Mouse (Mus musculus): Measurements from ENCODE around the gene Aqp6. TPM values are rescaled to one million over a fixed set of nuclear protein-coding genes. Genes with fewer than 3 reads are reported as not detected.

The Aqp6 gene
- total RNA-seq (2017): not detected in 2 replicates

- no peak for ATAC-seq (replicated peaks; ENCODE audit: low read depth, poor library complexity, severe bottlenecking)
Observed at GRCm38 (mm10) chr15:99600986-99601822, at the start of gene Aqp6. Gene Aqp6, plus strand, starts transcription at chr15:99601400.

DNA sequence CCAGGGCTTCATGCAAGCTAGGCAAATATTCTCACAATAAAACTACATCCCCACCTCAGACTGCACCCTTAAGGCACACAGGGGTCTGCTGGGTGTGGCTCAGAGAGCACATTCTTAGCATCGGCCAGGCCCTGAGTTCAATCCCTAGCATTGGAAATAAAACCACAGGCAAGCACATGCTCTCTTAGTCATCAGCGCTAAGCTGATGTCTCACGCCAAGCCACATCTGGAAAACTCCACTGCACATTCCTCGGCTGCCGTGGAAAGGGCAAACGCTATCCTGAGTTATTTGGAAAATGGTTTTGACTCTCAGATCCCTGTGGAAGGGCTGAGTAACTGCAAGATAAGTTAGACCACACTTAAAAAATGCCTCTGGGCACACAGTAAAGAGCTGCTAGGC is 47.4 kb upstream of the Aqp6 start:
- no peak for ATAC-seq (replicated peaks; ENCODE audit: low read depth, poor library complexity, severe bottlenecking)

DNA sequence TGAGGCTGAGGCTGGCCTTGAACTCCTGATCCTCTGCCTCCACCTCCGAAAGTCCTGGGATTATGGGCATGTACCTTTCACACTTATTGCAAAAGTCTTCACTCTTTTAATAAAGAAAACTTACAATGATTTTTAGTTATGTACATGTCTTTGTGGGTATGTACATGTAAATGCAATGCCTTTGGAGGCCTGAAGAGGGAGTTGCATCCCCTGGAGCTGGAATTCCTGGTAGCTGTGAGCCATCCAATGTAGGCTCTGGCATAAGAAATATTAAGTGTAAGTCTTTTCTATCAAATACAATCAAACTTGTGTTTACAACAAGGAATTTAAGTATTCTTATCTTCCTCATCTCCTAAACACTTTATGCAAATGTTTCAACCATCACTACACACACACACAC is 42.3 kb upstream of the Aqp6 start:
- no peak for ATAC-seq (replicated peaks; ENCODE audit: low read depth, poor library complexity, severe bottlenecking)

DNA sequence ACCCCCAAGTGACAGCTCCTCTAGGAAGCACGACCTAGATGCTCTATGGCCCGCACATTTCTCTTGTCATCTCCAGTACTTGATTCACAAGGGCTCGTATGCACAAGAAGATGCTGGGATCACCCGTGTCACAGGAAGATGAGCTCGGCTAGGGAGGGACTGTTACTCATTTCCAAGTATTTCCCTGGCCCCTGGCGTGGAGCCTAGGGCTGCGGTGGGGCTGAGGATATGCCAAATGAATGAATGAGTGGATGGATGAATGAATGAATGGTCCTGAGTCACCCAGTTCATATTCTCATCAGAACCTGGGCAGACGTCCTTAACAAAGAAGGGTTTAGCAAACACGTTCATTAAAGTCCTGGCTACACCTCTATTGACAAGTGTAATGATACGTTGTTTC is 41.0 kb upstream of the Aqp6 start:
- ATAC-seq (replicated peaks; ENCODE audit: low read depth, poor library complexity, severe bottlenecking): no peak

- no peak for ATAC-seq (replicated peaks; ENCODE audit: low read depth, poor library complexity, severe bottlenecking)
Observed at GRCm38 (mm10) chr15:99567371-99567770, 33.8 kb upstream of the Aqp6 start.

GRCm38 (mm10) chr15:99568682-99569081 is 32.5 kb upstream of the Aqp6 start:
- no peak for ATAC-seq (replicated peaks; ENCODE audit: low read depth, poor library complexity, severe bottlenecking)

GRCm38 (mm10) chr15:99569123-99569522 is 32.1 kb upstream of the Aqp6 start:
- ATAC-seq (replicated peaks; ENCODE audit: low read depth, poor library complexity, severe bottlenecking): no peak

- no peak for ATAC-seq (replicated peaks; ENCODE audit: low read depth, poor library complexity, severe bottlenecking)
Observed at GRCm38 (mm10) chr15:99578802-99579485, 22.3 kb upstream of the Aqp6 start, which contains the start of gene Aqp2. Gene Aqp2, plus strand, starts transcription at chr15:99579055.

GRCm38 (mm10) chr15:99583463-99584344 is 17.5 kb upstream of the Aqp6 start:
- peak; percentile 42 for ATAC-seq (replicated peaks; ENCODE audit: low read depth, poor library complexity, severe bottlenecking)

DNA sequence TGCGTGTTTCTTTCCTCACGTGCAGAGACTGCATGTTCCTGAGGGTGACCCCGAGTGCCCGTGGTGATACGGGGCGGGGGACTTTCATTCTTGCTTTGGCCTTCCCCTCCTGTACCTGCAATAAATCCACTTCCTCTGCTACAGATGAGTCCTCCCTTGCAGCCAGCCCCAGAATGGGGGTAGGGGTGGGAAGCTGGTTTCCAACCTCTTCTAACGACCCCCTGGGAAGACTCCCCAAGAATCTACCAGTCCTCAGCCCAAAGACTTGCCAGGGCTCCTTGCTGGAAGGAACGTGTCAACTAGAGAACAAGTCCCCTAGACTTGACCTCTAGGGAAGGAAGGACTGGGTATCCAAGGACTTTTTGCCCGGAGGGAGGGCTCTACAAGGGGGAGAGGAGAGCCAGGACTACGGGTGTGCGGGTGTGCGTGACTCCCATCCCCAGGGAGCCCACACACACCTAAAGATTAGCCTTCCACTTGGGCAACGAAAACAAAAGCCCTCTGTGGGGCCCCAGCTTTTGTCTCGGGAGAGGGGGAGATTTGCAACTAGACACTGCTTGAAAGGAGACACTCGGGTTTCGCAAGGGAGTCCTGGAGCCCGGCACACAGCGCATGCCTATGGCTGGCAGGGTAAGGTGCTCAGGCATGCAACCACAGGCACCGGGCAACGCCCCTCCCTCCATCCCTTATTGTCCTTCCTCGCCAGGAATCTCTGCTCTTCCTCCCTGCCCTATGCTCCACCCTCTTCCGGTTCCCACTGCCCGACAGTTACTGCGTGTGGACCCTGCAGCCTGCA is 16.6 kb upstream of the Aqp6 start:
- ATAC-seq (replicated peaks; ENCODE audit: low read depth, poor library complexity, severe bottlenecking): peak; percentile 12; the same call in 1 of the 2 replicates

- no peak for ATAC-seq (replicated peaks; ENCODE audit: low read depth, poor library complexity, severe bottlenecking)
Observed at GRCm38 (mm10) chr15:99585741-99586140, 15.5 kb upstream of the Aqp6 start.

GRCm38 (mm10) chr15:99586525-99586924 is 14.7 kb upstream of the Aqp6 start:
- ATAC-seq (replicated peaks; ENCODE audit: low read depth, poor library complexity, severe bottlenecking): no peak

- ATAC-seq (replicated peaks; ENCODE audit: low read depth, poor library complexity, severe bottlenecking): no peak
Observed at GRCm38 (mm10) chr15:99589237-99589636, 12.0 kb upstream of the Aqp6 start.

- ATAC-seq (replicated peaks; ENCODE audit: low read depth, poor library complexity, severe bottlenecking): no peak
Observed at GRCm38 (mm10) chr15:99589704-99590103, 11.5 kb upstream of the Aqp6 start.

DNA sequence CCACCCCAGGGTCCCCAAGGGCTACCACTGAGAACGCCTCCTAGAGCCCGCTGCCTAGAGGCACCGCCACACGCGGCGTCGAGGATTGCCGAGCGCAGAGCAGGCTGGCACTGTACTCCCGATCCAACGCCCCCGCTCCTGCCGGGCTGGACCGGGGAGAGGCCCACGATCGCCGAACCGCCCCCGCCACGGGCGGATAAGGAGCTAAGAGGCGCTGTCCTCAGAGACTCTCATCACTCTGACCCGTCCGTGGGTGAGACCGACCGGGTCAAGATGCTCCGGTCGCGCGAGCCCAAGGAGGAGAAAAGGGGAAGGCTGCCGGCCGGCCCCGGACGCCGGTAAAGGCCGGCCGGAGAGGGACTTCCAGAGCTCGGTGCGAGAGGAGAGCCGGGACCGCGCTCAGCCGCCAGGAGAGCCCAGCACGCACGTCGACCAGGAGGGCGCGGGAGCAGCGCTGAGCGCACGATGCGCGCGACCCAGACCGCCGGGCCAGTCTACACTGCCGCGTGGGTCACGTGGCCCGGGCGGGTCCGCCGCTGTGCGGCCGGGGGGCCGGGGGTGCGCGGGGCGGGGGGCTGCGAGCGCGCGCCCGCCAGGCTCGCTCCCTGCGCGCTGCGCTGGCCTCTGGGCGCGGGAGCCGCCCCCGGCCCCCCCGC is 10.6 kb upstream of the Aqp6 start, which contains the start of gene Aqp5:
TSS of gene Aqp5 (plus strand) at position 354 of the 656 bp plus-strand sequence.
- ATAC-seq (replicated peaks; ENCODE audit: low read depth, poor library complexity, severe bottlenecking): no peak

GRCm38 (mm10) chr15:99592177-99592576 is 9.0 kb upstream of the Aqp6 start:
- ATAC-seq (replicated peaks; ENCODE audit: low read depth, poor library complexity, severe bottlenecking): no peak

DNA sequence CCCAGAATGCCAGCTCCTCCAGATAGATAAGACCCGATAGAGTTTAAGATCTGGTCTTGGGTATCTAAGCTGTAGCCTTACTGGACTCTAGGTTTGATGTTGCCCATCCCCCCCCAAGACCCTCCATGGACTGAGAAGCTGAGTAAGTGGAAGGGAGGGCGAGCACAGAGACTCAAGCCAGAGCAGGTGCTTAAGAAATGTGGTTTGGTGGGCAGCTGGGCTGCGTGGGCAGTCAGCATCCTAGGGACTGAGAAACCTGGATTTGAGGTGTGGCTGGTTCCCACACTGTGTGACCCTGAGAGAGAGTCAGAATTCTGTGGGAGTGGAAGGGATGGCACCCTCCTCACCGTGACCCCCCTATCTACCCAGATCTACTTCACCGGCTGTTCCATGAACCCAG is 8.3 kb upstream of the Aqp6 start:
- no peak for ATAC-seq (replicated peaks; ENCODE audit: low read depth, poor library complexity, severe bottlenecking)

- no peak for ATAC-seq (replicated peaks; ENCODE audit: low read depth, poor library complexity, severe bottlenecking)
Observed at GRCm38 (mm10) chr15:99594951-99595350, 6.2 kb upstream of the Aqp6 start.

- peak; percentile 85 for ATAC-seq (replicated peaks; ENCODE audit: low read depth, poor library complexity, severe bottlenecking)
Observed at GRCm38 (mm10) chr15:99596056-99596687, 5.0 kb upstream of the Aqp6 start.

Data from common myeloid progenitor, adult 5-6 weeks (primary cell).